Mouse (Mus musculus): ENCODE results near the gene Crygf. TPM values are rescaled to one million over a fixed set of nuclear protein-coding genes. Genes with fewer than 3 reads are reported as not detected.

Crygf gene
- not detected in 2 replicates for polyA plus RNA-seq (2012; rRNA removed)

DNA sequence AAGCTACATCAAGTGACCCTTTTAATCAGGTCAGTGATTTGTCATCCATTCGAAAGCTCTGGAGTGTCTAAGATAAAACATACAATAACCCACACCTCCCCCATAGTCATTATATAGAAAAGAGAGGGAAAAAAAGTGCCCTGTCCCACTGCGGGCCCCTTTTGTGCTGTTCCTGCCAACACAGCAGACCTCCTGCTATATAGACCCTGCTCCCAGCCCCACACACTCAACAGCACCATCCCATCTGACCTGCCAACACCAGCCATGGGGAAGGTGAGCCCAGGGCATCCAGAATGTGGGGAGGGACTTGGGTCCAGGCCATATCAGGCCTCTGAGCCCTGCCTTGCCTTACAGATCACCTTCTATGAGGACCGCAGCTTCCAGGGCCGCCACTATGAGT is at the start of gene Crygf:
Crygf (plus strand) TSS at position 227 of the 400 bp plus-strand sequence.

Other genes starting within 250 kb of the Crygf start
- 2.6 and 4.2 TPM in 2 replicates for gene Map2, start 248.8 kb downstream of the Crygf start, polyA plus RNA-seq (2012; rRNA removed)